Mouse (Mus musculus) lung, embryonic 15.5 days (tissue): ENCODE measurements around the gene Arl1. TPM values are rescaled to one million over a fixed set of nuclear protein-coding genes. Genes with fewer than 3 reads are reported as not detected.
A peak's percentile ranks its signal among the peaks of the same experiment; 100 is the strongest.

ENCODE experiments used
- ATAC-seq: fragments of 200-750 bp; cut with Nextera tagmentation; 2 replicates; pipeline ENCODE4 v1.8.0; 2017; ENCODE audit warnings: moderate number of reproducible peaks, borderline replicate concordance; ENCODE audit not compliant: low FRiP score, low TSS enrichment; ENCODE audit errors: extremely low read depth
- H3K27ac ChIP-seq: fragments of 300-500 bp; sonication (generic); 2 replicates; pipeline ENCODE4 v1.5.1; 2015; ENCODE audit warnings: moderate library complexity, mild to moderate bottlenecking, inconsistent platforms
- H3K27me3 ChIP-seq: fragments of 300-500 bp; sonication (generic); 2 replicates; pipeline ENCODE4 v1.6.1; 2015; ENCODE audit warnings: inconsistent platforms
- H3K36me3 ChIP-seq: fragments of 300-500 bp; sonication (generic); 2 replicates; pipeline ENCODE4 v1.6.1; 2015; ENCODE audit warnings: inconsistent platforms
- H3K4me1 ChIP-seq: fragments of 300-500 bp; sonication (generic); 2 replicates; pipeline ENCODE4 v1.6.1; 2015; ENCODE audit warnings: inconsistent platforms
- H3K4me2 ChIP-seq: fragments of 300-500 bp; sonication (generic); 2 replicates; pipeline ENCODE4 v1.6.1; 2015; ENCODE audit warnings: inconsistent platforms, mild to moderate bottlenecking, moderate library complexity
- H3K4me3 ChIP-seq: fragments of 300-500 bp; sonication (generic); 2 replicates; pipeline ENCODE4 v1.5.1; 2015; ENCODE audit warnings: mild to moderate bottlenecking, inconsistent platforms
- H3K9ac ChIP-seq: fragments of 300-500 bp; sonication (generic); 2 replicates; pipeline ENCODE4 v1.6.1; 2015; ENCODE audit warnings: inconsistent platforms
- H3K9me3 ChIP-seq: fragments of 300-500 bp; sonication (generic); 2 replicates; pipeline ENCODE4 v1.6.1; 2016; ENCODE audit warnings: inconsistent platforms
- WGBS: fragments of 180-500 bp; shearing (Covaris S2); methylation state at CpG from one replicate; pipeline ENCODE4 v1.1.7; 2015; 5-methylcytosine and 5-hydroxymethylcytosine counted together
- polyA plus RNA-seq: library from polyadenylated mRNA; unstranded; fragments of >200 nt; fragmentation: Nextera tagmentation; extraction: Ambion mirVana; gene quantifications from 2 replicates; pipeline ENCODE4 v1.2.1, GENCODE M21; 2015

Arl1 gene
- polyA plus RNA-seq: 204 and 207 TPM in 2 replicates

GRCm38 (mm10) chr10:88730571-88731495, at the start of gene Arl1:
Arl1 (plus strand) TSS chr10:88730858.
- under 1% methylated on average over 65 of the region's 65 CpGs for WGBS
- Histone ChIP-seq H3K4me2 (peak within 1 kb of the TSS; percentile 78), H3K27ac (peak within 1 kb of the TSS; percentile 80), H3K9me3 (no peaks in the 10 kb centered on the region), H3K4me1 (peaks cover 15% of the 10 kb centered on the region), H3K4me3 (peak within 1 kb of the TSS; percentile 99), H3K36me3 (0 out of 2 replicates have a peak, but pooled peaks cover 3% of the 10 kb centered on the region), H3K27me3 (no peaks in the 10 kb centered on the region), H3K9ac (peak within 1 kb of the TSS; percentile 98)
- peak; percentile 96 for ATAC-seq

- ATAC-seq: no peak
- Histone ChIP-seq H3K4me1 (no peaks in the 10 kb centered on the region), H3K9me3 (no peaks in the 10 kb centered on the region), H3K36me3 (no peaks in the 10 kb centered on the region), H3K4me2 (no peak overlapping the region), H3K4me3 (no peak overlapping the region), H3K27me3 (no peaks in the 10 kb centered on the region), H3K9ac (no peak overlapping the region), H3K27ac (no peak overlapping the region)
- 38% methylated on average over 4 of the region's 4 CpGs for WGBS
Observed at GRCm38 (mm10) chr10:88682904-88683563, 47.6 kb upstream of the Arl1 start.

GRCm38 (mm10) chr10:88684925-88685324, 45.7 kb upstream of the Arl1 start, which contains the start of gene Spic:
Spic (minus strand) TSS chr10:88685015.
- no peak within 1 kb of the TSS for H3K9ac ChIP-seq
- H3K4me2 ChIP-seq: no peak within 1 kb of the TSS
- H3K27me3 ChIP-seq: no peaks in the 10 kb centered on the region
- no peak within 1 kb of the TSS for H3K4me3 ChIP-seq
- no peaks in the 10 kb centered on the region for H3K4me1 ChIP-seq
- WGBS: 56% methylated on average over 5 of the region's 5 CpGs
- no peak for ATAC-seq
- H3K9me3 ChIP-seq: no peaks in the 10 kb centered on the region
- H3K27ac ChIP-seq: no peak within 1 kb of the TSS
- H3K36me3 ChIP-seq: no peaks in the 10 kb centered on the region

DNA sequence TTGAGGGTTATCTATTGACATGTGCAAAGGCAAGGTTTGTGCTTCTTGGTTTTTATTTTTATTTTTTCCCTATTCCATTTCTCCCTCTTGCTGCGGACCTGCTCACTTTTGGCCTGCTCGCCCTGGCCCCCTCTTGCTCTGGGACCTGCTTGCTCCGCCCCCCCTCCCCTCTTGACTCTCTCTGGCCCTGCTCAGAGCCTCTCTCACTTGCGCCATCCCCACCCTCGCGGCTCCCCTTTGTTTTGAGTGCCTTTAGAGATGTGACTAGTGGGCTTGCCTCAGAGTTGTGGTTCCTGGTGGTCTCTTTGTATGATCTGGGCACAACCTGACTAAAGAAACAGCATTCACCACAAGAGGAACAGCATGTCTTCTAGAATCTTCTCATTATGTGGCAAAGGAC, 29.7 kb upstream of the Arl1 start:
- no peak for ATAC-seq
- Histone ChIP-seq H3K9me3 (no peaks in the 10 kb centered on the region), H3K27ac (no peak overlapping the region), H3K27me3 (no peaks in the 10 kb centered on the region), H3K36me3 (no peaks in the 10 kb centered on the region), H3K4me3 (no peak overlapping the region), H3K4me1 (no peaks in the 10 kb centered on the region), H3K9ac (no peak overlapping the region), H3K4me2 (no peak overlapping the region)
- 64% methylated on average over 6 of the region's 6 CpGs for WGBS

GRCm38 (mm10) chr10:88708671-88709523, 21.8 kb upstream of the Arl1 start:
- no peak for ATAC-seq
- Histone ChIP-seq H3K9me3 (no peaks in the 10 kb centered on the region), H3K36me3 (no peaks in the 10 kb centered on the region), H3K9ac (no peak overlapping the region), H3K4me3 (no peak overlapping the region), H3K4me1 (no peaks in the 10 kb centered on the region), H3K27me3 (no peaks in the 10 kb centered on the region), H3K27ac (no peak overlapping the region), H3K4me2 (no peak overlapping the region)
- WGBS: 56% methylated on average over 10 of the region's 10 CpGs

GRCm38 (mm10) chr10:88712359-88712758, 18.3 kb upstream of the Arl1 start:
- no peaks in the 10 kb centered on the region for H3K36me3 ChIP-seq
- ATAC-seq: no peak
- H3K9ac ChIP-seq: no peak overlapping the region
- no peaks in the 10 kb centered on the region for H3K9me3 ChIP-seq
- H3K4me3 ChIP-seq: no peak overlapping the region
- H3K4me2 ChIP-seq: no peak overlapping the region
- H3K4me1 ChIP-seq: no peaks in the 10 kb centered on the region
- H3K27ac ChIP-seq: no peak overlapping the region
- 79% methylated on average over 6 of the region's 6 CpGs for WGBS
- H3K27me3 ChIP-seq: no peaks in the 10 kb centered on the region

- Histone ChIP-seq H3K9me3 (no peaks in the 10 kb centered on the region), H3K4me1 (0 out of 2 replicates have a peak, but pooled peaks cover 2% of the 10 kb centered on the region), H3K27me3 (no peaks in the 10 kb centered on the region), H3K27ac (no peak overlapping the region), H3K4me2 (no peak overlapping the region), H3K4me3 (no peak overlapping the region), H3K36me3 (no peaks in the 10 kb centered on the region), H3K9ac (no peak overlapping the region)
- no peak for ATAC-seq
- WGBS: 85% methylated on average over 4 of the region's 4 CpGs
Observed at GRCm38 (mm10) chr10:88714744-88715143, 15.9 kb upstream of the Arl1 start.

GRCm38 (mm10) chr10:88715621-88716020, 15.0 kb upstream of the Arl1 start:
- no peak for ATAC-seq

GRCm38 (mm10) chr10:88716986-88717755, 13.5 kb upstream of the Arl1 start:
- peak; percentile 35; the same call in 1 of the 2 replicates for ATAC-seq
- Histone ChIP-seq H3K9ac (no peak overlapping the region), H3K27ac (no peak overlapping the region), H3K9me3 (no peaks in the 10 kb centered on the region), H3K4me3 (no peak overlapping the region), H3K27me3 (no peaks in the 10 kb centered on the region), H3K4me1 (0 out of 2 replicates have a peak, but pooled peaks cover 3% of the 10 kb centered on the region), H3K36me3 (no peaks in the 10 kb centered on the region), H3K4me2 (peak overlapping the region; percentile 16; the same call in 1 of the 2 replicates)
- WGBS: 49% methylated on average over 13 of the region's 13 CpGs

More at GRCm38 (mm10) chr10:88715621-88716020, 15.0 kb upstream of the Arl1 start:
- Histone ChIP-seq H3K9ac (no peak overlapping the region), H3K4me1 (0 out of 2 replicates have a peak, but pooled peaks cover 3% of the 10 kb centered on the region), H3K27ac (no peak overlapping the region), H3K9me3 (no peaks in the 10 kb centered on the region), H3K4me3 (no peak overlapping the region), H3K4me2 (no peak overlapping the region), H3K27me3 (no peaks in the 10 kb centered on the region), H3K36me3 (no peaks in the 10 kb centered on the region)
- 85% methylated on average over 6 of the region's 6 CpGs for WGBS

DNA sequence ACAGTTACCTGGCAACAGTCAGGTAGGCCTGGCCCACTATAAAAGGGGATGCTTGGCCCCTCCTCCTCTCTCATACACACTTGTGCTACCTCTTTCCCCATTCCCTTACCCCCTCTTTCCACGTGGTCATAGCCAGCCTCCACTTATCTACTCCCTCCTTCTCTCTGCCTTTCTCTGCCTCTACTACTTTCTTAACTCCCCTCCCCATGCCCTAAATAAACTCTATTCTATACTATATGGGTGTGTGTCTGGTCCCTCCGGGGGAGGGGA, 13.0 kb upstream of the Arl1 start:
- no peaks in the 10 kb centered on the region for H3K36me3 ChIP-seq
- 0 out of 2 replicates have a peak, but pooled peaks have one; percentile 50 for ATAC-seq
- no peaks in the 10 kb centered on the region for H3K9me3 ChIP-seq
- H3K4me2 ChIP-seq: no peak overlapping the region
- no peak overlapping the region for H3K4me3 ChIP-seq
- no peak overlapping the region for H3K27ac ChIP-seq
- no peaks in the 10 kb centered on the region for H3K27me3 ChIP-seq
- 0 out of 2 replicates have a peak, but pooled peaks cover 3% of the 10 kb centered on the region for H3K4me1 ChIP-seq
- no peak overlapping the region for H3K9ac ChIP-seq
- 43% methylated on average over 2 of the region's 2 CpGs for WGBS

- Histone ChIP-seq H3K4me2 (no peak overlapping the region), H3K4me3 (no peak overlapping the region), H3K27ac (no peak overlapping the region), H3K4me1 (0 out of 2 replicates have a peak, but pooled peaks cover 3% of the 10 kb centered on the region), H3K27me3 (no peaks in the 10 kb centered on the region), H3K9ac (no peak overlapping the region), H3K9me3 (no peaks in the 10 kb centered on the region), H3K36me3 (no peaks in the 10 kb centered on the region)
- WGBS: 15% methylated on average over 1 of the region's 1 CpGs
- no peak for ATAC-seq
Observed at GRCm38 (mm10) chr10:88719618-88720017, 11.0 kb upstream of the Arl1 start.
